ENCODE assay signal across 29 mouse cellular contexts in the genomic region with DNA sequence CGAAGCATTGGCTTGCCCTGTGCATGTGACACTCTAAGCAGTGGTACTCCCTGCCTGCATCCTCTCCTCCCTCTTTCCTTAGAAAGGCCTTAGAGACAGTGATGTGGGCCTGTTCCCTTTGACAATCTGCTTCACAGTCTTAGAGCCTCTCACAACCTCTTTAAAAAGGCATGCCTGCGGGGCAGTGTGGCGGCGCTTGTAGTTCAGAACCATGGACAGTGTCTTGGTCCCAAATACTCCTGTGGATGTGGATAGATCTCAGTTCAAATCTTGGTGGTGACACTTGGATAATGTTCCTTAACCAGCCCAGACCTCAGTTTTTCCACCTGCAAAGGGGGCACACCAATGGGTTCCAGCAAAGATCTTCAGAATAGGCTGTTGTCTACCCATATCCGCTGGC. TPM values are rescaled to one million over a fixed set of nuclear protein-coding genes. Genes with fewer than 3 reads are reported as not detected.
A peak's percentile ranks its signal among the peaks of the same experiment; 100 is the strongest.
DNase-seq lines count a peak whose midpoint lies in the region; ATAC-seq lines count a peak whose summit lies in the region.
"Had no signal": no experiment of that assay in that cellular context is flagged by ENCODE, and none has a peak within 500 bp of the region (broad histone marks: within the 10 kb centered on the region; RNA-seq: fewer than 3 reads in every experiment).

No protein-coding gene starts in this region.

- ATAC-seq in kidney, embryonic 16.5 days (ENCODE audit: low FRiP score, low TSS enrichment): no peak
- no peak for ATAC-seq in embryonic facial prominence, embryonic 11.5 days (replicated peaks; ENCODE audit: insufficient number of reproducible peaks, low FRiP score, low TSS enrichment, low read depth)
- no peak for ATAC-seq in midbrain, embryonic 13.5 days
- ATAC-seq: forebrain, embryonic 14.5 days; intestine, postnatal 0 days; lung, postnatal 0 days; Patski had no signal

- H3K27me3 ChIP-seq in kidney, embryonic 16.5 days (ENCODE audit: insufficient read depth, low read length): no peaks in the 10 kb centered on the region
- H3K27me3 ChIP-seq in embryonic facial prominence, embryonic 11.5 days (ENCODE audit: control insufficient read depth, insufficient read depth, low read length): no peaks in the 10 kb centered on the region
- H3K27me3 ChIP-seq in midbrain, embryonic 13.5 days: no peaks in the 10 kb centered on the region; the same call in 1 of the 2 replicates

- H3K9me3 ChIP-seq in kidney, embryonic 16.5 days (ENCODE audit: low read length): no peaks in the 10 kb centered on the region
- no peaks in the 10 kb centered on the region for H3K9me3 ChIP-seq in embryonic facial prominence, embryonic 11.5 days (replicated peaks; ENCODE audit: control insufficient read depth, low read length)
- no peaks in the 10 kb centered on the region for H3K9me3 ChIP-seq in midbrain, embryonic 13.5 days
- H3K9me3 ChIP-seq: limb, embryonic 12.5 days; megakaryocyte, embryonic 14.5 days; midbrain, embryonic 12.5 days had no signal

- H3K27ac ChIP-seq in kidney, embryonic 16.5 days (ENCODE audit: low read length): no peak overlapping the region
- H3K27ac ChIP-seq in embryonic facial prominence, embryonic 11.5 days (replicated peaks; ENCODE audit: low read depth, low read length): no peak overlapping the region
- no peak overlapping the region for H3K27ac ChIP-seq in midbrain, embryonic 13.5 days
- H3K27ac ChIP-seq: gastrocnemius, adult 2 months; heart, adult 2 months; hindbrain, embryonic 14.5 days; limb, embryonic 12.5 days; midbrain, embryonic 12.5 days had no signal

- no peak overlapping the region for H3K9ac ChIP-seq in kidney, embryonic 16.5 days (replicated peaks; ENCODE audit: low read length)
- no peak overlapping the region for H3K9ac ChIP-seq in embryonic facial prominence, embryonic 11.5 days (replicated peaks; ENCODE audit: low read length)
- no peak overlapping the region for H3K9ac ChIP-seq in midbrain, embryonic 13.5 days (replicated peaks)
- H3K9ac ChIP-seq: hindbrain, embryonic 14.5 days; limb, embryonic 12.5 days; midbrain, embryonic 12.5 days had no signal

- 84% methylated on average over 5 of the region's 5 CpGs for WGBS in kidney, embryonic 16.5 days
- 71% methylated on average over 5 of the region's 5 CpGs for WGBS in embryonic facial prominence, embryonic 11.5 days
- 83% methylated on average over 5 of the region's 5 CpGs for WGBS in midbrain, embryonic 13.5 days

- H3K4me2 ChIP-seq in kidney, embryonic 16.5 days (replicated peaks; ENCODE audit: low read depth, low read length): no peak overlapping the region
- H3K4me2 ChIP-seq in embryonic facial prominence, embryonic 11.5 days (ENCODE audit: low read depth, low read length): no peak overlapping the region
- H3K4me2 ChIP-seq in midbrain, embryonic 13.5 days (replicated peaks): no peak overlapping the region
- H3K4me2 ChIP-seq: hindbrain, embryonic 14.5 days; limb, embryonic 12.5 days; midbrain, embryonic 12.5 days had no signal

- H3K4me3 ChIP-seq in kidney, embryonic 16.5 days (ENCODE audit: low read length): no peak overlapping the region
- no peak overlapping the region for H3K4me3 ChIP-seq in embryonic facial prominence, embryonic 11.5 days (ENCODE audit: low read depth, low read length)
- H3K4me3 ChIP-seq in midbrain, embryonic 13.5 days (replicated peaks): no peak overlapping the region
- H3K4me3 ChIP-seq: gastrocnemius, adult 2 months; heart, adult 2 months; limb, embryonic 12.5 days; megakaryocyte, embryonic 14.5 days; midbrain, embryonic 12.5 days had no signal

- DNase-seq in embryo, embryonic 10 days (ENCODE audit: low spot score): peak; percentile 45
- no peak for DNase-seq in embryo, embryonic 9.5 days (ENCODE audit: extremely low spot score)
- DNase-seq in kidney, postnatal 10 days: peak; percentile 25
- DNase-seq in R1 (ENCODE audit: low read depth, low spot score): peak; percentile 44
- DNase-seq in embryonic facial prominence, embryonic 11.5 days (ENCODE audit: low spot score): peak; percentile 69
- no peak for DNase-seq in urinary bladder, postnatal 36 days (ENCODE audit: low spot score in 2 of 2)
- DNase-seq: adrenal gland, adult 2 months; cerebellum, adult 8-10 months; cerebellum, postnatal 25 days; gastrocnemius, adult 2 months; layer of hippocampus, adult 9-11 months; lung, postnatal 4 days; right cerebral cortex, adult 18-20 months; spleen, adult 18-20 months; thymus, adult 18-20 months; thymus, postnatal 25 days had no signal

- H3K4me1 ChIP-seq in kidney, embryonic 16.5 days (ENCODE audit: insufficient read depth, low read length): no peaks in the 10 kb centered on the region
- H3K4me1 ChIP-seq in embryonic facial prominence, embryonic 11.5 days (ENCODE audit: control insufficient read depth, insufficient read depth, low read length): no peaks in the 10 kb centered on the region
- H3K4me1 ChIP-seq in midbrain, embryonic 13.5 days (replicated peaks): peaks cover 21% of the 10 kb centered on the region
- H3K4me1 ChIP-seq: limb, embryonic 12.5 days; megakaryocyte, embryonic 14.5 days had no signal

- no peaks in the 10 kb centered on the region for H3K36me3 ChIP-seq in kidney, embryonic 16.5 days (ENCODE audit: insufficient read depth, low read length)
- no peaks in the 10 kb centered on the region for H3K36me3 ChIP-seq in embryonic facial prominence, embryonic 11.5 days (replicated peaks; ENCODE audit: control insufficient read depth, insufficient read depth, low read depth, low read length)
- H3K36me3 ChIP-seq in midbrain, embryonic 13.5 days: no peaks in the 10 kb centered on the region
- H3K36me3 ChIP-seq: G1E; limb, embryonic 12.5 days; midbrain, embryonic 12.5 days had no signal

RNA-seq across cellular contexts. Expression of a gene that starts 28.4 kb away (rescaled TPM):
- 0.11 and 0.12 TPM in 2 replicates for polyA plus RNA-seq in kidney, embryonic 16.5 days (2015; fragmentation: Nextera tagmentation; extraction: Ambion mirVana)
- 0.15 and 0.45 TPM in 2 replicates for polyA plus RNA-seq in embryonic facial prominence, embryonic 11.5 days (2014; fragmentation: Nextera tagmentation; extraction: Ambion mirVana)
- polyA plus RNA-seq in midbrain, embryonic 13.5 days (2015; fragmentation: Nextera tagmentation; extraction: Ambion mirVana): 3.1 and 3.6 TPM in 2 replicates
- polyA plus RNA-seq: G1E; limb, embryonic 12.5 days; liver, embryonic 16.5 days; lung, postnatal 0 days; Patski had no signal

Comparison
In these comparisons a context has a peak if more than half of its experiments do, and no peak if none do; other contexts are left out.
1. DNase-seq: peak in embryo, embryonic 10 days (single experiment), kidney, postnatal 10 days (single experiment), R1 (single experiment) and embryonic facial prominence, embryonic 11.5 days (single experiment); none in embryo, embryonic 9.5 days (single experiment) and urinary bladder, postnatal 36 days (0 of 2).